Mouse (Mus musculus) small intestine, adult 2 months (tissue): Measurements from ENCODE around the gene Bpifb9b.
"Not testable (repeated sequence)": the region's sequence is repeated elsewhere in the genome, so short reads cannot be mapped to it uniquely, and the experiment has no call there.

Source experiments
- CTCF ChIP-seq: fragments of 200-500 bp; IDR thresholded peaks from 2 replicates; pipeline ENCODE4 v1.5.1; 2012; ENCODE audit warnings: low read depth, mild to moderate bottlenecking, control low read depth, inconsistent platforms, low read length, moderate library complexity, mixed read lengths; ENCODE audit not compliant: insufficient replicate concordance, insufficient read length; ENCODE audit errors: extremely low read depth
- POLR2A ChIP-seq: fragments of 200-500 bp; IDR thresholded peaks from 2 replicates; pipeline ENCODE4 v1.6.1; 2012; ENCODE audit warnings: low read depth, mild to moderate bottlenecking, control low read depth, inconsistent platforms, low read length, moderate library complexity

GRCm38 (mm10) chr2:154294746-154295145, 12.3 kb upstream of the Bpifb9b start:
- not testable (repeated sequence) for TF ChIP-seq POLR2A
- TF ChIP-seq CTCF, result peak; percentile 46; the same call in 1 of the 2 replicates
